Mouse (Mus musculus) forebrain, embryonic 13.5 days (tissue): Measurements from ENCODE around the gene Ankrd12. TPM values are rescaled to one million over a fixed set of nuclear protein-coding genes. Genes with fewer than 3 reads are reported as not detected.
A peak's percentile ranks its signal among the peaks of the same experiment; 100 is the strongest.

Experiments
- ATAC-seq: fragments of 200-750 bp; cut with Nextera tagmentation; 2 replicates; pipeline ENCODE4 v1.8.0; 2017
- H3K27ac ChIP-seq: fragments of 300-500 bp; sonication (generic); 2 replicates; pipeline ENCODE4 v1.5.1; 2015; ENCODE audit warnings: inconsistent platforms, mild to moderate bottlenecking, moderate library complexity
- H3K27me3 ChIP-seq: fragments of 300-500 bp; sonication (generic); 2 replicates; pipeline ENCODE4 v1.6.1; 2015; ENCODE audit warnings: mild to moderate bottlenecking, inconsistent platforms
- H3K36me3 ChIP-seq: fragments of 300-500 bp; sonication (generic); 2 replicates; pipeline ENCODE4 v1.6.1; 2015; ENCODE audit warnings: mild to moderate bottlenecking, inconsistent platforms; ENCODE audit not compliant: poor library complexity, severe bottlenecking
- H3K4me1 ChIP-seq: fragments of 300-500 bp; sonication (generic); 2 replicates; pipeline ENCODE4 v1.6.1; 2015; ENCODE audit warnings: inconsistent platforms
- H3K4me2 ChIP-seq: fragments of 300-500 bp; sonication (generic); 2 replicates; pipeline ENCODE4 v1.6.1; 2015; ENCODE audit warnings: inconsistent platforms, mild to moderate bottlenecking, moderate library complexity
- H3K4me3 ChIP-seq: fragments of 300-500 bp; sonication (generic); 2 replicates; pipeline ENCODE4 v1.5.1; 2015; ENCODE audit warnings: mild to moderate bottlenecking, inconsistent platforms
- H3K9ac ChIP-seq: fragments of 300-500 bp; sonication (generic); 2 replicates; pipeline ENCODE4 v1.6.1; 2015; ENCODE audit warnings: mild to moderate bottlenecking, inconsistent platforms
- H3K9me3 ChIP-seq: fragments of 300-500 bp; sonication (generic); replicated peaks from 2 replicates; pipeline ENCODE4 v1.6.1; 2016; ENCODE audit warnings: inconsistent platforms
- WGBS: fragments of 180-500 bp; shearing (Covaris S2); methylation state at CpG from one replicate; pipeline ENCODE4 v1.1.7; 2015; 5-methylcytosine and 5-hydroxymethylcytosine counted together
- polyA plus RNA-seq: library from polyadenylated mRNA; unstranded; fragments of >200 nt; fragmentation: Nextera tagmentation; extraction: Ambion mirVana; gene quantifications from 2 replicates; pipeline ENCODE4 v1.2.1, GENCODE M21; 2015

Ankrd12 gene
- polyA plus RNA-seq, result 77.4 and 80.8 TPM in 2 replicates

- Histone ChIP-seq H3K27ac (peak within 1 kb of the TSS; percentile 95), H3K9me3 (no peaks in the 10 kb centered on the region), H3K4me2 (peak within 1 kb of the TSS; percentile 84), H3K27me3 (no peaks in the 10 kb centered on the region), H3K9ac (peak within 1 kb of the TSS; percentile 91), H3K4me3 (peak within 1 kb of the TSS; percentile 94), H3K4me1 (peaks cover 19% of the 10 kb centered on the region), H3K36me3 (peaks cover 22% of the 10 kb centered on the region)
- under 1% methylated on average over 52 of the region's 53 CpGs for WGBS
- ATAC-seq, result peak; percentile 98
Observed at GRCm38 (mm10) chr17:66076934-66077333, at the start of gene Ankrd12. Gene Ankrd12 (minus strand): TSS chr17:66077089.

GRCm38 (mm10) chr17:66125211-66125610 lies 48.3 kb upstream of the Ankrd12 start:
- WGBS, result 77% methylated on average over 5 of the region's 5 CpGs
- no peak overlapping the region for H3K4me3 ChIP-seq
- no peak overlapping the region; the same call in none of the 2 replicates for H3K9ac ChIP-seq
- no peak for ATAC-seq
- H3K27ac ChIP-seq, result no peak overlapping the region
- peaks cover 18% of the 10 kb centered on the region for H3K4me1 ChIP-seq
- H3K27me3 ChIP-seq, result no peaks in the 10 kb centered on the region
- peak overlapping the region; percentile 60 for H3K4me2 ChIP-seq
- peaks cover 31% of the 10 kb centered on the region for H3K36me3 ChIP-seq
- no peaks in the 10 kb centered on the region for H3K9me3 ChIP-seq

GRCm38 (mm10) chr17:66123816-66124610 lies 47.1 kb upstream of the Ankrd12 start:
- H3K9me3 ChIP-seq, result no peaks in the 10 kb centered on the region
- 2% methylated on average over 20 of the region's 20 CpGs for WGBS
- peak; percentile 17 for ATAC-seq
- H3K27me3 ChIP-seq, result no peaks in the 10 kb centered on the region
- H3K4me2 ChIP-seq, result peak overlapping the region; percentile 60
- peaks cover 18% of the 10 kb centered on the region for H3K4me1 ChIP-seq
- peak overlapping the region; percentile 83 for H3K4me3 ChIP-seq
- no peak overlapping the region; the same call in 1 of the 2 replicates for H3K27ac ChIP-seq
- H3K36me3 ChIP-seq, result peaks cover 40% of the 10 kb centered on the region
- H3K9ac ChIP-seq, result peak overlapping the region; percentile 81

GRCm38 (mm10) chr17:66123066-66123815 lies 46.4 kb upstream of the Ankrd12 start, which contains the start of gene Ddx11:
Gene Ddx11 (plus strand): TSS chr17:66123520.
- Histone ChIP-seq H3K36me3 (peaks cover 45% of the 10 kb centered on the region), H3K4me3 (peak within 1 kb of the TSS; percentile 83), H3K9me3 (no peaks in the 10 kb centered on the region), H3K4me2 (peak within 1 kb of the TSS; percentile 60), H3K9ac (peak within 1 kb of the TSS; percentile 81), H3K27me3 (no peaks in the 10 kb centered on the region), H3K27ac (peak within 1 kb of the TSS; percentile 52; the same call in 1 of the 2 replicates), H3K4me1 (peaks cover 18% of the 10 kb centered on the region)
- WGBS, result 5% methylated on average over 45 of the region's 45 CpGs
- peak; percentile 87 for ATAC-seq

DNA sequence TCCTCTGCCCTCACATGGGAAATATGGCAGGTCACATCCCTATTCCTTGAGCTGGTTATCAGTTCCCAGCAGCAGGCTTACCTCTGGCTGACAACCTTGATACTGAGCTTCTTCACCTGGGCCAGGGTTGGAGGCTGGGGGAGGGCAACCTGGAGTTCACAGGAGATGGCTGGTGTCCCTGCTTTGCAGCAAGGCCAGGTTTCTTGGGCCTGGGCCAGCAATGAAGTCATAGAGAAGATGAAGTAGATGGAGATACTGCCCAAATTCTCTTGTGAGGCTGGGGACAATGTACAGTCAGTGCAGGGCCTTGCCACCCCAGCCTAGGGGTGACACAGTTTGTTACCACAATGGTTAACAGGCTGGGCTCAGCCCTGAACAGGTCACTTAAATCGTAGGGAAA lies 43.8 kb upstream of the Ankrd12 start:
- H3K27ac ChIP-seq, result no peak overlapping the region
- H3K9ac ChIP-seq, result no peak overlapping the region
- H3K4me1 ChIP-seq, result peaks cover 18% of the 10 kb centered on the region
- no peaks in the 10 kb centered on the region for H3K9me3 ChIP-seq
- H3K4me2 ChIP-seq, result no peak overlapping the region
- no peaks in the 10 kb centered on the region for H3K27me3 ChIP-seq
- H3K36me3 ChIP-seq, result peaks cover 51% of the 10 kb centered on the region
- no peak overlapping the region for H3K4me3 ChIP-seq
- WGBS, result 85% methylated on average over 1 of the region's 1 CpGs
- no peak for ATAC-seq

- Histone ChIP-seq H3K27me3 (no peaks in the 10 kb centered on the region), H3K36me3 (peaks cover 68% of the 10 kb centered on the region), H3K9me3 (no peaks in the 10 kb centered on the region), H3K9ac (no peak overlapping the region), H3K4me1 (peaks cover 2% of the 10 kb centered on the region), H3K4me2 (no peak overlapping the region), H3K27ac (no peak overlapping the region), H3K4me3 (no peak overlapping the region)
- WGBS, result 89% methylated on average over 8 of the region's 8 CpGs
- no peak for ATAC-seq
Observed at GRCm38 (mm10) chr17:66118991-66119390, 42.1 kb upstream of the Ankrd12 start.

DNA sequence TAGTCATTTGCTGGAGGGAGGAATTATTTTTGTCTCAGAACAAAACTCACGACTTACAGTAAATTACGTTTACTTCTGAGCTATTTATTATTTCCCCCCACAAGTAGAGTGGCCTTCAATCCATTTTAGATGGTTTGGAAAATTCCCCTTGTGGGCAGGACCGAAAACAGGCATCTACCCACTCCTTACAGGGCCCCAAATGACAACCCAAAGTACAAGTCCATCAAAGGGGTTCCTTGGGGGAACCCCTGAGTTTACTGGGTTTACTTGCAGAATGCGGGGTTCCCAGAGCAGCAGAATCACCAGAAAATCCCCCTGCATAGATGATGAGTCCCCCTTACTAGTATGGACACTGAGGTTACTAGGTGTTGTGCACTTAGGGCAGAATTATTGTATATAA lies 35.3 kb upstream of the Ankrd12 start:
- peak overlapping the region; percentile 84 for H3K9ac ChIP-seq
- peak overlapping the region; percentile 70 for H3K4me3 ChIP-seq
- peaks cover 15% of the 10 kb centered on the region for H3K4me1 ChIP-seq
- peak overlapping the region; percentile 69 for H3K4me2 ChIP-seq
- no peaks in the 10 kb centered on the region for H3K9me3 ChIP-seq
- no peak overlapping the region for H3K27ac ChIP-seq
- no peaks in the 10 kb centered on the region for H3K27me3 ChIP-seq
- 54% methylated on average over 4 of the region's 4 CpGs for WGBS
- H3K36me3 ChIP-seq, result peaks cover 36% of the 10 kb centered on the region
- no peak for ATAC-seq

- H3K4me3 ChIP-seq, result peak within 1 kb of the TSS; percentile 70
- peak; percentile 98 for ATAC-seq
- H3K9ac ChIP-seq, result peak within 1 kb of the TSS; percentile 84
- peak within 1 kb of the TSS; percentile 69 for H3K4me2 ChIP-seq
- H3K9me3 ChIP-seq, result no peaks in the 10 kb centered on the region
- peaks cover 29% of the 10 kb centered on the region for H3K36me3 ChIP-seq
- H3K27me3 ChIP-seq, result no peaks in the 10 kb centered on the region
- peak within 1 kb of the TSS; percentile 19; the same call in 1 of the 2 replicates for H3K27ac ChIP-seq
- under 1% methylated on average over 41 of the region's 41 CpGs for WGBS
- H3K4me1 ChIP-seq, result peaks cover 15% of the 10 kb centered on the region
Observed at GRCm38 (mm10) chr17:66111402-66111959, 34.6 kb upstream of the Ankrd12 start, which contains the start of gene Washc1. Gene Washc1 (plus strand): TSS chr17:66111545.

DNA sequence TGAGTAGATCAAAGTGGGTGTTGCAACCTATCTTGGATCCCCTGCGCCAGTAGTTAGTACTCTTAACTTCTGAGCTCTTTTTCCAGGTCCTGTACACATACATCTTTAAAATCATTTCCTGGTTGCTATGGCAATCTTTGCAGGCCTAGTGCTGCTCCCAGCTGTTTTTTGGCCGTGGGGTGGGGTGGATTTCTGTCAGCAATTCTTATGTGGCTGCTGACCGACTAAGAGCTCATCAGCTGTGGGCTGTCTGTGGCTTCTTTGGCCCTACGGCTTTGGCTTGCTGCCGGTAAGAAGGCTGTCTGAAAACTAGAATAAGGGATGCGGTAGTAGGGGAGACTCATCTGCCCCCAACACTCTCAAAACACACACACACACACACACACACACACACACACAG lies 33.9 kb upstream of the Ankrd12 start:
- H3K9ac ChIP-seq, result peak overlapping the region; percentile 84
- 55% methylated on average over 6 of the region's 6 CpGs for WGBS
- H3K9me3 ChIP-seq, result no peaks in the 10 kb centered on the region
- H3K36me3 ChIP-seq, result peaks cover 22% of the 10 kb centered on the region
- peaks cover 15% of the 10 kb centered on the region for H3K4me1 ChIP-seq
- ATAC-seq, result no peak
- no peak overlapping the region for H3K27ac ChIP-seq
- peak overlapping the region; percentile 70 for H3K4me3 ChIP-seq
- H3K27me3 ChIP-seq, result no peaks in the 10 kb centered on the region
- H3K4me2 ChIP-seq, result peak overlapping the region; percentile 69

- no peak for ATAC-seq
- Histone ChIP-seq H3K27ac (no peak overlapping the region), H3K36me3 (no peaks in the 10 kb centered on the region), H3K4me3 (no peak overlapping the region), H3K9me3 (no peaks in the 10 kb centered on the region), H3K4me2 (no peak overlapping the region), H3K9ac (no peak overlapping the region), H3K4me1 (peaks cover 15% of the 10 kb centered on the region), H3K27me3 (no peaks in the 10 kb centered on the region)
- 85% methylated on average over 4 of the region's 4 CpGs for WGBS
Observed at GRCm38 (mm10) chr17:66108198-66108597, 31.3 kb upstream of the Ankrd12 start.

DNA sequence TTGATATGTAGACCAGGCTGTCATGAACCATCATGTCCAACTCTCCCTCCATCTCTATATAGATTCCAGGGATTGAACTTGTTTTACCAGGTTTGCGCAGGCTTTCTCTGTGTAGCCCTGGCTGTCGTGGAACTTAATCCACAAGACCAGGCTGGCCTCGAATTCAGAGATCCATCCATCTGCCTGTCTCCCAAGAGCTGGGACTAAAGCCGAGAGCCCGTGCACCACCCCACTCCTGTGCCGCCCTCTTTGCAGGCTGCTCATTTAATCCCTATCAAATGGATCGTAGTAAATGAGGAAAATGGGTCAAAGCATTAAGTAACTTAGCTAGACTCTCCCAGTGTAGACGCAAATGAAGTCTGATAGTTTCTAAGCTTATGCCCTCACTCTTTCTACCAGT lies 30.6 kb upstream of the Ankrd12 start:
- no peaks in the 10 kb centered on the region for H3K9me3 ChIP-seq

More for the DNA sequence above, 30.6 kb upstream of the Ankrd12 start:
- ATAC-seq, result no peak
- 70% methylated on average over 8 of the region's 8 CpGs for WGBS
- H3K4me3 ChIP-seq, result no peak overlapping the region
- H3K4me2 ChIP-seq, result no peak overlapping the region
- no peaks in the 10 kb centered on the region for H3K36me3 ChIP-seq
- no peak overlapping the region for H3K27ac ChIP-seq
- H3K4me1 ChIP-seq, result peaks cover 12% of the 10 kb centered on the region
- no peak overlapping the region for H3K9ac ChIP-seq
- H3K27me3 ChIP-seq, result no peaks in the 10 kb centered on the region
